Mouse (Mus musculus) cerebellum, adult 9-11 months (tissue): Measurements from ENCODE around the gene Olfr198.
"Not testable (repeated sequence)": the region's sequence is repeated elsewhere in the genome, so short reads cannot be mapped to it uniquely, and the experiment has no call there.

Experiments
- DNase-seq: peaks from one replicate; pipeline ENCODE4 v3.0.0; 2022

Olfr198 gene

GRCm38 (mm10) chr16:59203433-59203832 lies at the start of gene Olfr198:
TSS of gene Olfr198 (minus strand) at chr16:59203533.
- not testable (repeated sequence) for DNase-seq

DNA sequence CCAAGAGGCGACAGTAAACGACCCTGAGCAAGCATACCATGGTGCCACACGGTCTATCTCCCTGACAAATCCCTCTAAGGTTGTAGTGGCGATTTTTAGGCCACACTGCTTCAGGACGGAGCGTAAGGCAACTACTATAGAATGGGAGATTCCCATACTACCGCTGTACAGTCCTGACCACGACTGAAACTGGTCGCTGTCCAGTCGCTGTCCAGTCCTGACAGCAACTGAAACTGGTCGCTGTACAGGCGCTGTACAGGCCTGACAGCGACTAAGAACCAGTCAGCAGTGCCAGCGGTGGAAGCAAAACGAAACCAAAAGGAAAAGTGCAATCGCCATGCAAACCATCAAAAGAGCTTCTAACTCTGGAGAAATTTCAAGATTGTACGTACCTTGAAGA lies 46.4 kb upstream of the Olfr198 start:
- no peak for DNase-seq

GRCm38 (mm10) chr16:59219667-59220066 lies 16.3 kb upstream of the Olfr198 start, which contains the start of gene Olfr199:
TSS of gene Olfr199 (minus strand) at chr16:59219767.
- not testable (repeated sequence) for DNase-seq

GRCm38 (mm10) chr16:59217861-59218260 lies 14.5 kb upstream of the Olfr198 start:
- DNase-seq = not testable (repeated sequence)

GRCm38 (mm10) chr16:59170354-59170753 lies 33.0 kb downstream of the Olfr198 start, which contains the start of gene Olfr196:
TSS of gene Olfr196 (minus strand) at chr16:59170454.
- DNase-seq = no peak

DNA sequence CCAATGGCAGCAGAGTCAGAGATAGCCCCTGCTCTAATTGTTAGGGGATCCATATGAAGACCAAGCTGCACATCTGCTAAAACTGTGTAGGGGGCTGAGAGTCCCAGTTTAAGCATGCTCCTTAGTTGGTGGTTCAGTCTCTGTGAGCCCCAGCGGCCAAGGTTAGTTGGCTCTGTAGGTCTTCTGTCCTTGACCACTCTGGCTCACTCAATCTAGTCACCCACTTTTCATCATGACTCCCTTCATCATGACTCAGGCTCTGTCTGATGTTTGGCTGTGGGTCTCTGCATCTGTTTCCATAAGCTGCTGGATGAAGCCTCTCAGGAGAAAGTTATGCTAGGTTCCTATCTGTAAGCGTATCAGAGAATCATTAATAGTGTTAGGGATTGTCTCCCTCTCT lies 51.3 kb downstream of the Olfr198 start:
- DNase-seq = no peak
